Mouse (Mus musculus) layer of hippocampus, adult 8-10 months (tissue): ENCODE measurements around the gene Rnf168. TPM values are rescaled to one million over a fixed set of nuclear protein-coding genes. Genes with fewer than 3 reads are reported as not detected.

Experiments used
- DNase-seq, 2 experiments: peaks; one replicate each; pipeline ENCODE4 v3.0.0; 2022; ENCODE audit warnings: low spot score in 2 of 2
- microRNA-seq, 2 experiments: library from miRNA; unstranded; fragments of <30 nt; microRNA quantifications; one replicate each; pipeline ENCODE4 v1.2.0; 2022
- total RNA-seq, 4 experiments: library from RNA; stranded (reverse); gene quantifications; 2 replicates each; pipeline ENCODE4 v1.2.4; 2022

The Rnf168 gene
- total RNA-seq, 4 experiments from 2014 or later = 23.0 to 28.1 (median 27.3) TPM

DNA sequence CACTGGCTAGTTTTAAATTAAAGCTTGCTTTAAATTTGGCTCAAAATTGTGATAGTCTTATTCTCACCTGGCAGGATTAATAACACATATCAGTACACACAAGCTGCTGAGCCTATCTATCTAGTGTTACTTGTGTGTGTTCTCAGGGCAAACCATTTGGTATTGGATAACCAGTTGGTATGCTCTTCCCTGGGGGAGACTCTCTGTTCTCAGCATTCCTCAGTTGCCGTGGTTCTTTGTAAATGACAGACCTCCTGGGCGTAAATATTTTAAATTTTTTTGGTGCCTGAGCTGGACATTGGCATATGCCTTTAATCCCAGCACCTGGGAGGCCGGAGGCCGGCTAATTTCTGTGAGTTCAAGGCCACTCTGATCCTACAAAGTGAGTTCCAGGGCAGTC lies 35.6 kb downstream of the Rnf168 start:
- no peak for DNase-seq

- no peak for DNase-seq
These were observed 39.3 kb downstream of the Rnf168 start for GRCm38 (mm10) chr16:32316601-32317000.

DNA sequence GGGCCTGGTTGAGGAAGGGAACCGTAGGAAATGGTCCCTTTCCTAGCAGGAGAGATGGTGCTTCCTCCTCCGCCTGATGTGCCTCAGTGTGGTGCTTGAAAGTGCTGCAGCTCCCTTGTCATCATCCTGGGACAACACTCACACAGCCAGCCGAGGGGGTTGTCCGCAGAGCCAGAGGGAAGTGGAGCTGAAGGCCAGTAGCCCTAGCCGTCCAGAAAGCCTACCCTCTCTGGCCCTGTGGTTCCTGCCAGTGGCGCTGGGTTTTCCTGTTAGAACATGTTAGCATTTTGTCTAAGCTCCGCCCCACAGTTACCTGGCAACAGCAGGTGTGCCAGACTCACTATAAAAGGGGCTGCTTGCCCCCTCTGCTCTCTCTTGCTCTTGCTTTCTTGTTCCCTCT lies 46.7 kb downstream of the Rnf168 start:
- no peak for DNase-seq

- DNase-seq = no peak
These were observed 53.8 kb downstream of the Rnf168 start for GRCm38 (mm10) chr16:32330876-32331670.

GRCm38 (mm10) chr16:32332040-32332555 lies 54.8 kb downstream of the Rnf168 start, which contains the start of gene Ubxn7:
TSS of gene Ubxn7 (plus strand) at chr16:32332257.
- DNase-seq = peak; percentile 94 to 96

DNA sequence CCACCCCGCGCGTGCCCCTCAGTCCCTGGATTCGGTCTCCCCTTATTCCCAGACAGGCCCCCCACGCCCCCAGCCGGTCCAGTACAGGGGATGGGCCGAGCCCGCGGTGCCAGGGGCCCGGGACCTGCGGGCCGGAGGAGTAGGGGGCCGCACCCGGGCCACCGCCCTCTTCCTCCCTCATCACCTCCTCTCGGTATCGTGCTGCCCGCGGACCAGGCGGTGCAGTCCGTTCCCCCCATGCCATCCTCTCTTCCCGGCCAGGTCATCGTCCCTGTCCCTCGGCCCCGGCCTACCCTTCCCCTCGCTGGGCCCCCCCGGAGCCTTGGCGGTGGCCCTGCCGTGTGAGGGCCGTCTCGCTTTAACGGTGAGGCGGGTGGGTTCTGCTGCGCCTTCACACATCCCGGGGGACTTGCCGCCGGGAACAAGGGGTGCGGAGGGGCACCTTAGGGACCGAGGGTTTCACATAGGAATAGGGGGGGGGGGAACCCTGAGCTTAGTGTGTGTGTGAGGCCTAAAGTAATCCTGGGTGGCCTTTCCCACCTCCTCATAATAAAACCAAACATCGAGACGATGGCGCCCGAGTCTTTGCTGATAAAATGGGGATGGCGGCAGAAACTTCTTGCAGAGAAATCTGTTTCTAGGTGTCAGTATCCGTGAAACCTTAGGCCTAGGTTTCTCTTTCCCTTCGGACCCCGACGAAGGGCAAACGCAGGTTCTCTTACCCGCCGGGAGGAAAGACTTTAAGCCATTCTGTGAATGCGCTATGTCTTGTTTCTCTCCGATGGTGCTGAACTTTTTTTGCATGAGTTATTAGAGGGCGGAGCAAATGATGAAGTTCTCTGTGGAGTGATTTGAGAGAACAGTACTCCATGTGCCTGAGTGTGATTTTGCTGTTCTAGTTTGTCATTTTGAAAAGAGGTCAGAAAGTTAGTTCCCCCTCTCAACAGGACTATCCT lies 55.6 kb downstream of the Rnf168 start:
- peak; percentile 11 to 14 for DNase-seq

GRCm38 (mm10) chr16:32335146-32335545 lies 57.9 kb downstream of the Rnf168 start:
- no peak for DNase-seq

GRCm38 (mm10) chr16:32336026-32336780 lies 58.9 kb downstream of the Rnf168 start:
- no peak for DNase-seq

DNA sequence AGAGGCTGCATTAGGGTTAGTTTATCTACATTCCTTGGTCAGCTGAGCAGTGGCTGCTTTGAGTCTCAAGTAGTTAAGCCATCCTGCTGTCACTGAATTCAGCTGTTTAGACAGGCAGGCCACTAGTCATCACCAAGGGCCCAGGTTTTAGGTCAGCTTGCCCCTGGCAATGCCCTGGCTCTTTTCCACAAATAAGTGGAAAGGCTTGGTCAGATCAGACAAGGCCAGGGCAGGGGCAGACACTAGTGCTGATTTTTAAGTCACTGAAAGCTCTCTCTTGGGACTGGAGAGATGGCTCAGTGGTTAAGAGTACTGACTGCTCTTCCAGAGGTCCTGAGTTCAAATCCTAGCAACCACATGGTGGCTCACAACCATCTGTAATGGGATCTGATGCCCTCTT lies 59.7 kb downstream of the Rnf168 start:
- no peak for DNase-seq

GRCm38 (mm10) chr16:32340451-32340850 lies 63.2 kb downstream of the Rnf168 start:
- no peak for DNase-seq

DNA sequence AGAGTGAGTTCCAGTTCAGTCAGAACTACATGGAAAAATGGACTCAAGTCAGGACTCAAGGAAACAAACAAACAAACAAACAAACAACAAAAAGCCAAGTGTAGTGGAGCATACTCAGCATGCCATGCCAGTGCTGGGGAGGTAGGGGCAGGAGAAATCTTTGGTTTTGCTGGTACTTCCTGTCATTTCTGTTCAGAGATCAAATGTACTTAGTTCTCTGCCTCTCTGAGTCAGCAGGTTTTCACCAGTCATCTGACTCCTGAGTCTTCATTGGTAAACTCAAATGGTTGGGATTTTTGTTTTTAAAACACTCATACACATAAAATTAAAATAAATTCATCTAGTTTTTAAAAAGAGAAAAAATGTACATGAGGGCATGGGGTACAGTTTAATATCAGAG lies 68.3 kb downstream of the Rnf168 start:
- no peak for DNase-seq

GRCm38 (mm10) chr16:32350776-32351175 lies 73.5 kb downstream of the Rnf168 start:
- no peak for DNase-seq

Small RNA genes lying within 50 kb of the gene (microRNA-seq; reads per million reads assigned to microRNA genes)
- 0 reads per million in 2 experiments for gene Mir1946a

Other genes with a start within 250 kb of the Rnf168 start
- 10 to 100 TPM; 29.4 to 32.2 (median 30.6) TPM for gene Pak2, start 198.1 kb upstream of the Rnf168 start, total RNA-seq
- gene Pigx, start 177.7 kb upstream of the Rnf168 start, total RNA-seq = 10 to 100 TPM; 23.2 to 36.1 (median 27.7) TPM
- 10 to 100 TPM; 54.7 to 66.3 (median 61.6) TPM for gene Cep19, start 177.7 kb upstream of the Rnf168 start, total RNA-seq
- 10 to 100 TPM in 3 of 4 experiments, 1 to 10 TPM in 1; 9.6 to 16.2 (median 11.9) TPM for gene Nrros, start 111.9 kb upstream of the Rnf168 start, total RNA-seq
- not detected for gene Bex6, start 97.6 kb upstream of the Rnf168 start, total RNA-seq
- gene Fbxo45, start 30.3 kb upstream of the Rnf168 start, total RNA-seq = 10 to 100 TPM; 35.9 to 46.6 (median 40.6) TPM
- 10 to 100 TPM; 12.2 to 14.1 (median 12.8) TPM for gene Wdr53, start 30.2 kb upstream of the Rnf168 start, total RNA-seq
- under 1 TPM in 2 of 4 experiments, not detected in 2; 0.32 to 0.37 TPM for gene Smco1, start 6.0 kb upstream of the Rnf168 start, total RNA-seq
- 10 to 100 TPM; 50.0 to 60.5 (median 55.1) TPM for gene Ubxn7, start 54.8 kb downstream of the Rnf168 start, total RNA-seq
- not detected for gene Tm4sf19, start 123.0 kb downstream of the Rnf168 start, total RNA-seq
- 10 to 100 TPM; 12.5 to 17.4 (median 16.3) TPM for gene Tctex1d2, start 142.2 kb downstream of the Rnf168 start, total RNA-seq
- 10 to 100 TPM; 33.8 to 40.1 (median 35.6) TPM for gene Pcyt1a, start 153.5 kb downstream of the Rnf168 start, total RNA-seq
- not detected for gene Slc51a, start 210.4 kb downstream of the Rnf168 start, total RNA-seq
- gene Zdhhc19, start 218.8 kb downstream of the Rnf168 start, total RNA-seq = under 1 TPM in 1 of 4 experiments, not detected in 3; 0.27 TPM